Mouse (Mus musculus) embryonic facial prominence, embryonic 10.5 days (tissue): ENCODE measurements around the gene Fmr1. TPM values are rescaled to one million over a fixed set of nuclear protein-coding genes. Genes with fewer than 3 reads are reported as not detected.
"Not testable (repeated sequence)": the region's sequence is repeated elsewhere in the genome, so short reads cannot be mapped to it uniquely, and the experiment has no call there.

Source experiments
- DNase-seq: peaks from one replicate; pipeline ENCODE4 v3.0.0-alpha.2; 2017; ENCODE audit warnings: low spot score
- H3K27ac ChIP-seq: fragments of 300-500 bp; sonication (generic); replicated peaks from 2 replicates; pipeline ENCODE4 v1.5.1; 2016; ENCODE audit warnings: mild to moderate bottlenecking
- H3K27me3 ChIP-seq: fragments of 300-500 bp; sonication (generic); replicated peaks from 2 replicates; pipeline ENCODE4 v1.6.1; 2016; ENCODE audit warnings: low read depth, mild to moderate bottlenecking; ENCODE audit not compliant: poor library complexity, severe bottlenecking
- H3K36me3 ChIP-seq: fragments of 300-500 bp; sonication (generic); replicated peaks from 2 replicates; pipeline ENCODE4 v1.6.1; 2016; ENCODE audit warnings: mild to moderate bottlenecking, moderate library complexity
- H3K4me1 ChIP-seq: fragments of 300-500 bp; sonication (generic); 2 replicates; pipeline ENCODE4 v1.6.1; 2016
- H3K4me3 ChIP-seq: fragments of 300-500 bp; sonication (generic); 2 replicates; pipeline ENCODE4 v1.5.1; 2016; ENCODE audit warnings: mild to moderate bottlenecking, moderate library complexity
- H3K9me3 ChIP-seq: fragments of 300-500 bp; sonication (generic); 2 replicates; pipeline ENCODE4 v1.6.1; 2016; ENCODE audit warnings: mild to moderate bottlenecking
- WGBS: fragments of 180-500 bp; shearing (Covaris S2); methylation state at CpG from one replicate; pipeline ENCODE4 v1.1.7; 2016; 5-methylcytosine and 5-hydroxymethylcytosine counted together
- polyA plus RNA-seq: library from polyadenylated mRNA; unstranded; fragments of >200 nt; fragmentation: Nextera tagmentation; extraction: Ambion mirVana; gene quantifications from 2 replicates; pipeline ENCODE4 v1.2.1, GENCODE M21; 2016

Gene Fmr1
- polyA plus RNA-seq = 65.6 and 66.7 TPM in 2 replicates

DNA sequence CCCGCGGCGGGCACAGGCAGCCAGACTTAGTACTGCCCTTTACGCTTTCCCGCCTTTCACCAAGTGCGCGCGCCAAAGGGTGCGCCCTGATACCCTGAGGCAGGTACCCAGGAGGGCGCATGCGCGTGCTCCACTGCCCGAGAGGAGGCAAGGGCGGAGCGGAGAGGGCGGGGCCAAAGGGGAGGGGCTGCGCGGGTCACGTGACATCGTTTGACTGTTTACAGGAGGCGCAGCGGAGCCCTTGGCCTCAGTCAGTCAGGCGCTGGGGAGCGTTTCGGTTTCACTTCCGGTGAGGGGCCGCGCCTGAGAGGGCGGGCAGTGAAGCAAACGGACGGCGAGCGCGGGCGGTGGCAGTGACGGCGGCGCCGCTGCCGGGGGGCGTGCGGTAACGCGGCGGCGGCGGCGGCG is at the start of gene Fmr1:
Fmr1 (plus strand) TSS at position 209 of the 408 bp plus-strand sequence.
- H3K4me1 ChIP-seq = no peaks in the 10 kb centered on the region
- peak within 1 kb of the TSS; percentile 94 for H3K27ac ChIP-seq
- no peaks in the 10 kb centered on the region for H3K27me3 ChIP-seq
- peak; percentile 96 for DNase-seq
- H3K36me3 ChIP-seq = no peaks in the 10 kb centered on the region
- 15% methylated on average over 49 of the region's 49 CpGs for WGBS
- 0 out of 2 replicates have a peak, but pooled peaks cover 4% of the 10 kb centered on the region for H3K9me3 ChIP-seq
- H3K4me3 ChIP-seq = peak within 1 kb of the TSS; percentile 76

DNA sequence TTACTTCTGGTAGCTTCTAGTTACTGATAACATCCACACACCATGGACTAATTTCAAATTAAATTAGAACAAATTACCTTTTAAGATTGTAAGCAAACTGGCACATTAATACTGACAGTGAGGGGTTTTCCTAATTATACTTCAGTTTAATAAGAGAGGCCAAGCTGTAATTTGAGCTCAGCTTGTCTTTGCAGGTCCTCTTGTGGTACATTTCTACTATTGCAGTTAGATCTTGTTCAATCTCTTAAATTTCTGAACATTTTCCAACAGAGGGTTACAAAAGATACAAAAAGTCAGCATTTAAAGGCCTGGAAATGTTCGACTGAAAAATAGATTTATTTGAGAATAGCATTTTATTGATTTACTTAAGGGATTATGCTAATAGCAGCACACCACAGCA is 36.7 kb upstream of the Fmr1 start:
- 52% methylated on average over 1 of the region's 1 CpGs for WGBS
- DNase-seq = no peak
- H3K36me3 ChIP-seq = no peaks in the 10 kb centered on the region

DNA sequence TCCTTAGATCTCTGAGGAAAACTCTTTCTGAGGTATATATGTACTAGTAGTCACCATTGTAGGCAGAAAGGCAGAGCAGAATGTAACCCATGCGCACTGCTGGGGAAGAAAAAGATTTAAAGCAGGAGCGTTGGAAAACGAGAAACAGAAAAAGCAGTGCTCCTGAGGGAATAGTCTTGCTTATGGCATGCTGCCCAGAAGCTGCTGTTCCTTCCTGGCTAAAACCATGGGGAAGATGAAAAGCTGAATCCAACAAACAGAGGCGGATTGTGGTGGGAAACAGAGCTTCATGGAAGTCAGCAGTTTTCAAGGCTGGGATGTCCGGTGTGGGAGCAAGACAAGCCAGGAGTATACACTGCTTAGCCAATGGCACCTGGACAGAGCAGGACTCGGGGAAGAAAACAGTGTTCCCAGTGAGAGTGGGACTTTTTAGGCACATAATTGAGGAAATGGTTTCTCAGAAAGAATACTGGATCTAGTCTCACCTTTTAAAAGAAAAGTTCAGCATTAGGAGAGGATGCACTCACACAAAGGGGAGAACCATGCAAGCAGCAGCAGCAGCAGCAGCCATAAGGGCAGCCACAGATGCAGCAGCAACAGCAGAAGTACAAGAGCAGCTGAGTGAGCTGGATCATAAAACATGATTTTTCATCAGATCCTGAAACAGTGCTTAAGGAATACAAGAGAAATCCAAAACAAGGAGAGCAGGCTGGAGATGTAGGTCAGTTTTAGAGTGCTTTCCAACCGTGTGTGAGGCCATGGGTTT is 33.0 kb upstream of the Fmr1 start:
- H3K27ac ChIP-seq = peak overlapping the region; percentile 59
- no peaks in the 10 kb centered on the region for H3K9me3 ChIP-seq
- no peaks in the 10 kb centered on the region for H3K36me3 ChIP-seq
- DNase-seq = peak; percentile 17
- no peaks in the 10 kb centered on the region for H3K27me3 ChIP-seq
- H3K4me3 ChIP-seq = no peak overlapping the region
- peaks cover 13% of the 10 kb centered on the region for H3K4me1 ChIP-seq
- WGBS = 45% methylated on average over 7 of the region's 7 CpGs

More for the DNA sequence above, 36.7 kb upstream of the Fmr1 start:
- no peaks in the 10 kb centered on the region for H3K27me3 ChIP-seq
- H3K27ac ChIP-seq = no peak overlapping the region
- peaks cover 11% of the 10 kb centered on the region for H3K4me1 ChIP-seq
- H3K4me3 ChIP-seq = no peak overlapping the region
- H3K9me3 ChIP-seq = no peaks in the 10 kb centered on the region

DNA sequence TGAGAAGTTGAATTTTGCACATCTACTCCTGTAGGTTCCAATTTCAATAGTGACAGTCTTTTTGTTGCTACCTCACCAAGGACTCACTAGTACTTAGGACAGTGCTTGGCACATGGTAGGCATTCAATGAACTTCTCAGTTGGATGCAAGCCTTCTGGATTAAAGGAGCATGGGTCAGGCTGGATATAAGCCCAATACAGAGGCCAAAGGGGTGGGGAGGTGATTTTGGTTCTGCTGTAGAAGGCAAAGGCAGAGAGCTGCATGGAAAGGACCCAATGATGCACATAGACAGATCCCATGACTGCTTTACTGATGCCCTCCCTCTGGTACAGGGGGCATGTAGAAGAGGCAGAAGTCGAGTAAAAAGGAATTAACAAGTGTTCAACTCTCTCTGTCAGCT is 833 bp upstream of the Fmr1 start:
- no peak for DNase-seq
- H3K4me3 ChIP-seq = peak overlapping the region; percentile 76; the same call in 1 of the 2 replicates
- H3K27ac ChIP-seq = no peak overlapping the region
- no peaks in the 10 kb centered on the region for H3K36me3 ChIP-seq
- 30% methylated on average over 1 of the region's 1 CpGs for WGBS
- no peaks in the 10 kb centered on the region for H3K4me1 ChIP-seq
- H3K27me3 ChIP-seq = no peaks in the 10 kb centered on the region
- 0 out of 2 replicates have a peak, but pooled peaks cover 4% of the 10 kb centered on the region for H3K9me3 ChIP-seq

DNA sequence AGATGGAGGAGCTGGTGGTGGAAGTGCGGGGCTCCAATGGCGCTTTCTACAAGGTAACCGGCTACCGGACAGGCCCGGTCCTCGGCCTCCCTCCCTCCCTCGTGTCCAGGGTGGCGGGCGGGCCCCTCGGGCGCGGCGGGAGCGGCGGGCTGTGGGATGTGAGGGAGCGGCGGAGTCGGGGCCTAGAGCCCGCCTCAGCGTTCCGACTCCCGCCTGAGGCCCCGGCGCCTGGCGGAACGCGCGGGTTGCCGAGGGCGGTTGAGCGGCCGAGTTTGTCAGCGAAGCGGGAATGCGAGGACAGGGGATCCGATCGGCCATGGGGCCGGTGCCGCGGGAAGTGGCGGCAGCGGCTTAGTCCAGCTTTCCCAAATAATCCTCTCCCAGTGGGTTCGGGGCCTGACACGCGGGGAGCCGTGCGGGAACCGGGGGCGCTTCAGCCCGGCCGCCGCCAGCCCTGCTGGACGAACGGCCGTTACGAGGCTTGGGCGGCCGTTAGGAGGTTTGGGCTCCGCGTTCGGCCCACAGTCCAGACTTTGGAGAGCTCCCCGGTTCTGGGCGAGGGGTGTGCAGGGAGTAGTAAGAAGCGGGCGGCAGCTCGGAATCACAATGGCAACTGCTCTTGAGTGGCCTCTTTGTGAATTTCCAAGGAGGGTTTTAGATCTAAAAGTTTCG is 610 bp downstream of the Fmr1 start:
- H3K9me3 ChIP-seq = 0 out of 2 replicates have a peak, but pooled peaks cover 4% of the 10 kb centered on the region
- no peak for DNase-seq
- H3K4me1 ChIP-seq = no peaks in the 10 kb centered on the region
- 19% methylated on average over 67 of the region's 67 CpGs for WGBS
- peak overlapping the region; percentile 76 for H3K4me3 ChIP-seq
- H3K27ac ChIP-seq = peak overlapping the region; percentile 94
- no peaks in the 10 kb centered on the region for H3K27me3 ChIP-seq
- no peaks in the 10 kb centered on the region for H3K36me3 ChIP-seq

DNA sequence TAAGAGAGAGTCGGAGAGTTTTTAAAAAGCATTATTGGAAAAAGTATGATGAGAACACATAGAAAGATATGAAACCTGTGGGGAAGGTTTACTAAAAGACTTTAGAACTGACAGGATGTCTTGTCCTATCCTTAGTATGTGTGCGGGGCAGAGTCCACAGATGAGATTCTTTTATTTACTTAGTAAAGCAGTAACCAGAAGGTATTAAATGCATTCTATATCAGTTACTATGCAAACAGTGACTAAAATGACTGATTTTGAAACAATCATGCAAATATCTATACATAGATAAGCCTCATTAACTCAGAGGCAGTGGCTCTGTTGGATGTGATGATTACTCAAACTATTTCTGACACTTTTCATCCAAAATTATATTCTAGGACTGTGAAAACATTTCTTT is 6.4 kb downstream of the Fmr1 start:
- Histone ChIP-seq H3K4me1 (no peaks in the 10 kb centered on the region), H3K27me3 (no peaks in the 10 kb centered on the region), H3K9me3 (no peaks in the 10 kb centered on the region), H3K36me3 (no peaks in the 10 kb centered on the region), H3K27ac (no peak overlapping the region), H3K4me3 (no peak overlapping the region)
- DNase-seq = no peak
- 80% methylated on average over 2 of the region's 2 CpGs for WGBS

DNA sequence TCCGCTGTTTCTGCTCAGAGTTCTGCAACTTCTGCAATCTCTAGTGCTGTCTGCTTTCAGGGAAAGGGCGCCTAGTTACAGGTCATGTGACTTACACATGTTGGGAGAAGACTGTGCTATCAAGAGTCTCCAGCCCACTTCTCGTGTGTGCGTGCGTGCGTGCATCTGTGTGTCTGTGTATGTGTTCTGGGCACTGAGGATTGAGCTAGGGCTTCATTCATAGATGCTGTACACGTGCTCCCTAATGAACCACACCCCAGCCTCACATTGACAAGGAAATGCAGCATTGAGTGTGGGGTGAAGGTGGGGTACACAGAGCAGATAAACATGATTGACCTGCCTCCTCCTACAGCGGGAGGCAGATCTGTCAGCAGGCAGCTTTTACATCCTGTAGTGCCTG is 13.6 kb downstream of the Fmr1 start:
- DNase-seq, H3K4me1 ChIP-seq, H3K4me3 ChIP-seq, H3K27ac ChIP-seq, H3K9me3 ChIP-seq, H3K27me3 ChIP-seq: not testable (repeated sequence)
- 90% methylated on average over 8 of the region's 8 CpGs for WGBS
- H3K36me3 ChIP-seq = peaks cover 18% of the 10 kb centered on the region

- no peaks in the 10 kb centered on the region for H3K9me3 ChIP-seq
- no peaks in the 10 kb centered on the region for H3K27me3 ChIP-seq
- H3K4me1 ChIP-seq = no peaks in the 10 kb centered on the region
- H3K36me3 ChIP-seq = no peaks in the 10 kb centered on the region
- WGBS = 76% methylated on average over 1 of the region's 1 CpGs
- no peak overlapping the region for H3K27ac ChIP-seq
- H3K4me3 ChIP-seq = no peak overlapping the region
- DNase-seq = no peak
These were observed 58.6 kb downstream of the Fmr1 start for GRCm38 (mm10) chrX:68736902-68737301.

GRCm38 (mm10) chrX:68740088-68740487 is 61.7 kb downstream of the Fmr1 start:
- Histone ChIP-seq H3K4me1 (no peaks in the 10 kb centered on the region), H3K27ac (no peak overlapping the region), H3K36me3 (no peaks in the 10 kb centered on the region), H3K27me3 (no peaks in the 10 kb centered on the region), H3K4me3 (no peak overlapping the region), H3K9me3 (no peaks in the 10 kb centered on the region)
- WGBS = 45% methylated on average over 2 of the region's 2 CpGs
- DNase-seq = no peak

GRCm38 (mm10) chrX:68761606-68762005 is 83.3 kb downstream of the Fmr1 start, which contains the start of gene Fmr1nb:
Gene Fmr1nb, plus strand, starts transcription at chrX:68761839.
- WGBS = 86% methylated on average over 15 of the region's 15 CpGs
- no peak for DNase-seq
- Histone ChIP-seq H3K27me3 (no peaks in the 10 kb centered on the region), H3K4me1 (no peaks in the 10 kb centered on the region), H3K9me3 (no peaks in the 10 kb centered on the region), H3K4me3 (no peak within 1 kb of the TSS), H3K36me3 (no peaks in the 10 kb centered on the region), H3K27ac (no peak within 1 kb of the TSS)
